Mouse (Mus musculus): Measurements from ENCODE around the gene Rere. TPM values are rescaled to one million over a fixed set of nuclear protein-coding genes. Genes with fewer than 3 reads are reported as not detected.
"Not testable (repeated sequence)": the region's sequence is repeated elsewhere in the genome, so short reads cannot be mapped to it uniquely, and the experiment has no call there.

Gene Rere
- total RNA-seq, 1 experiment from 2014 or later = 50.0 TPM

DNA sequence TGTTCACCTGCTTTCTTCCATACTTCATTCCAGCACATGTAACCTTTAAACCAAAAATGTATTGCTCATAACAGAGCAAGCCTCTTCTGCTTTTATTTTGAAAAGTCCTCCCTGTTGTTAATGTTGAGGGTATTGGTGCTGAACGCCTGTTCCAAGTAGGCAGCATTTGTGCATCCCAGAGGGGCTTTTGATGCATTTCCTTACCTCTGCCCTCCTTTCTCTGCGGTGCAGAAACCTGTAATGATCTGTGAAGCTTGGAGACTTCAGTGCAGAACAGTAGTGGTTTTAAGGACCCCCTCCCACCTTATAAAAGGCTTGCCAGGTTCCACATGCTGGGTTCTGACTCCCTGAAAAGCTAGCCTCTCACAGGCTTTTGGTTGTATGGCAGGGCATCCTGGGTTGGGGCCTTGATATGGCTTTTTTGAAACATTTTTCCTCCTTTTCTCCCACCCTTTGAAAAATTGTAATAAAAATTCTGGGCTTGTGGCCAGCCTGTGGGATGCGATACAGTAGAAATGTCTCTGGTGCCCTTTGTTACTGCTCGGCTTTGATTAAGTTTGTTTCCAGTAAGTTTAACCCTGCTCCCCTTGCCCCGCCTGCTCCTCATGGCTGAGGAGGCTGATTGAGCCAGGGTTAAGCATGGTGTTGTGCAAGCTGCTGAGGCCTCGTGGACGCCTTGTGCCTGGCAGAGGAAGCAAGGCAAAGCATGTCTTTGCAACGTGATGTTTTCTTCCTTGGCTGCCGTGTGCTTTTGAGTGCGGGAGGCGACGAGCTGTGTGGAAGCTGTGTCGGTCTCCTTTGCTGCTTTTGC lies 301.7 kb downstream of the Rere start:
- ATAC-seq (replicated peaks in 1 of 2; ENCODE audit: insufficient read depth in 1 of 2, low FRiP score in 2 of 2, low TSS enrichment in 1 of 2, low read depth in 1 of 2, poor library complexity in 2 of 2, severe bottlenecking in 2 of 2) = peak; percentile 63 to 85

DNA sequence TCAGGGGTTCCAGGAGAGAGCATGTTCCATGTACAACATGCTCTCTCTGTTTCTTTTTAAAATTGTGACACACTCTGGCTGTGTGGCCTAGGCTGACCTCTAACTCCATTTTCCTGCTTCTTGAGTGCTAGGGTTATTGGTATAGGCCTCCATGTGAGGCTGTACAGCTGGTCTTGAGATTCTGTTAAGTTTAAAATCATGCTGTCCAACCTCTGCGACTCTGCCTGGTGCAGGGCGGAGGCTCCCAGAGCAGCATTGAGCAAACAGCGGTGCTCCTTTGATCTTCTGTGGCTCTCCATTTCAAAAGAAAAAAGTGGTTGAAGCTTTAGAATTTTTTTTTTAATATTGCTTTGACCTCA lies 302.3 kb downstream of the Rere start:
- ATAC-seq (replicated peaks in 1 of 2; ENCODE audit: insufficient read depth in 1 of 2, low FRiP score in 2 of 2, low TSS enrichment in 1 of 2, low read depth in 1 of 2, poor library complexity in 2 of 2, severe bottlenecking in 2 of 2) = peak in 1 of 2 experiments; percentile 30; a peak in 1 of 4 replicates

DNA sequence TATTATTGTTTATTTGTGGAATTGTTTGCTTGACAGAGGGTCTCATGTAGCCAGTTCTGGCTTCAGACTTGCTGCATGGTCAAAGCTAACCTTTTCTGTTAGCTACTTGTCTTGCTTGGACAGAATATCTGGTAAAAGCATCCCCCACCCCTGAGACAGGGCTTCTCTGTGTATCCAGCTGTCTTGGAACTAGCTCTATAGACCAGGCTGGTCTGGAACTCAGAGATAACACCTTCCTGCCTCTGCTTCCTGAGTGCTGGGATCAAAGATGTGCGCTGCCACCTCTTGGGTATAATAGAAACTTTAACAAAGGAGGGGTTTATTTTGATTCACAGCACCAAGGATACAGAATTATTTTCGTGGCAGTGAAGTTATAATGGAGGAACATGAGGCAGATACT lies 304.4 kb downstream of the Rere start:
- no peak for ATAC-seq (replicated peaks in 1 of 2; ENCODE audit: insufficient read depth in 1 of 2, low FRiP score in 2 of 2, low TSS enrichment in 1 of 2, low read depth in 1 of 2, poor library complexity in 2 of 2, severe bottlenecking in 2 of 2)

DNA sequence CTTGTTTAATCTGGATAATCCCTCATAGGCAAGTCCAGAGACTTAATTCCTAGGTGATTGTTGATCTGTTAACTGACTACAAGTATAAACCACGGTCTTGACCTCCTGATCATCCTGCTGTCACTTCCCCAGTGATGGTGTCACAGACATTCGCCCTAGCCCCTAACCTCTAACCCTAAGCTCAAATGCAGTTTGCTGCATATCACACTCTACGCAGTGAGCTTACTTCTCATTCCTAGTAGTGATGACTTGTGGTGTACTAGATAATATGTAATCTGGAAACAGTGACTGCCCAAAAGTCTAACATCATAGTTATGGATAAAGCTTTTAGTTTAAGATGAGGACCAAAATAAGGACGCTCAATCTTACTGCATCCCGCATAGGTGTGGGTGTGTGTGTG lies 304.8 kb downstream of the Rere start:
- ATAC-seq (replicated peaks in 1 of 2; ENCODE audit: insufficient read depth in 1 of 2, low FRiP score in 2 of 2, low TSS enrichment in 1 of 2, low read depth in 1 of 2, poor library complexity in 2 of 2, severe bottlenecking in 2 of 2) = no peak

DNA sequence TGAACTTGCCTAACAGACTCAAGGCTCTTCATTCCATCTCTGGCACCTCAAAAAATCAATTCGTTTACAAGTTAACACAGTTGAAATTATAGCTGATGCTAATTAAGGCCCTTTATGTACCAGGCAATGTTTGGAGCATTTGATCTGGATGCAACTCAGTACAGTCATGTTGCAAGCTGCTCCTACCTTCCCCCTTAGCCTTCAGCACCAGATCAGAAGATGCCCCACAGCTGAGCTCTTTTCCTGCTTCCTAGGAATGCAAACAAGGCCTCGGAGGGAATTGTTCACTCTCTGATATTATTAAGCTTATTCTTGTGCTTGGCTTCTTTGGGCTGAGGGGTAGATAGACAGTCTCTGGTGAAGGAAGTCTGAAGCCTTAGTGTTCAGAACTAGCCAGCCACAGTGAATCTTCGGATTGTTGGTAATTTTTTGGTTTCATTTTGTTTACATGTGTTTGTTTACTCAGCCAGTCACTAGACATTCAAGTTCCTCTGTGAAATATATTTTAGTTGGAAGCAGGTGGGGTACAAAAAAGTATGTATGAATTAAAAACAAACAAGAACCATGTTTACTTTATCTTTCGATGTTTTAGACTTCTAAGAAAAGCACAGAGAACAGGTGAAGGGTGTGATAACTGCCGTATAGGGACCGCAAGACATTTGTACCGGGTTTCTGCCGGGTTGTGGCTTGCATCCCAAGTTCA lies 306.3 kb downstream of the Rere start:
- ATAC-seq (replicated peaks in 1 of 2; ENCODE audit: insufficient read depth in 1 of 2, low FRiP score in 2 of 2, low TSS enrichment in 1 of 2, low read depth in 1 of 2, poor library complexity in 2 of 2, severe bottlenecking in 2 of 2) = no peak

DNA sequence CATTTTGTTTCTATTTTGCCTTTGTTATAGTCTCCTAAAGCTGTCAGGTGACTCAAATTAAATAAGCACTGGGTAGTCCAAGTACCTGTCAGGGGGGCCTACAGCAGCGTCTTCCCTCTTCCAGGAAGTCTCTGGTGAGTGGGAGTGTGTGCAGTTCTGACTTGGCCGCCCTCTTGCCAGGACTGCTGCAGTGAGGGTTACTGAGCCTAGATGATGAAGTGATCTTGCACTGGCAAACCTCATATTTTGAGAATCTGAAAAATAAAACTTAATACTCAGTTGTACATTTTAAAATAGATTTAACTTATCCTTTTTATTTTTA lies 306.8 kb downstream of the Rere start:
- no peak for ATAC-seq (replicated peaks in 1 of 2; ENCODE audit: insufficient read depth in 1 of 2, low FRiP score in 2 of 2, low TSS enrichment in 1 of 2, low read depth in 1 of 2, poor library complexity in 2 of 2, severe bottlenecking in 2 of 2)

DNA sequence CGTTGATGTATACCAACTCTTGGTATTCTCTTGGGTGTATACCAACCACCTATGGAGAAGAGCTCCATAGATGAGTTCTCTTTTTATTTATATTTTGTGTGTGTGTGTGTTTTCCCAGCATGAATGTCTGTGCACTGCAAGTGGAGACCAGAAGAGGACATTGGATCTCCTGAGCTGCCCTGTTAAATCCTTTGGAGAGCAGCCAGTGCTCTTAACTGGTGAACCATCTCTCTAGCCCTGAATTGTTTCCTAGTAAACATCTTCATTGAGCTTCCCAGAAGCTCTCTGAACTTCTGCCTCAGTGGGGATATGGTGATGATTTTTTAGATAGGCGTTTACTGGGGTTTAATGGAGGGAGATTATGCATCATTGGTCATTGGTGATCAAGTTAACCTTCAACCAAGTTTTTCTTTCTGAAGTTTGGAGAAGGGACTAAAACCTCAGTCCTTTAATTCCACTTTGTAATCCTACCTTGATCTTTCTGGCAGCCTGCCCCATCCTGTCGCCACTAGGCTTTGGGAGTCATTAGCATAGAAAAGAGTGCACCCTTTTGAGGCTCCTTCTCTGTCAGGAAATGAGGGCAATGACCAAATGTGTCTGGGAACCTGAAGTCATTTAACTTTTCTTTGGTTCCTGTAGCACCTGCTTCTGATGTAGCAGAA lies 309.3 kb downstream of the Rere start:
- no peak for ATAC-seq (replicated peaks in 1 of 2; ENCODE audit: insufficient read depth in 1 of 2, low FRiP score in 2 of 2, low TSS enrichment in 1 of 2, low read depth in 1 of 2, poor library complexity in 2 of 2, severe bottlenecking in 2 of 2)

DNA sequence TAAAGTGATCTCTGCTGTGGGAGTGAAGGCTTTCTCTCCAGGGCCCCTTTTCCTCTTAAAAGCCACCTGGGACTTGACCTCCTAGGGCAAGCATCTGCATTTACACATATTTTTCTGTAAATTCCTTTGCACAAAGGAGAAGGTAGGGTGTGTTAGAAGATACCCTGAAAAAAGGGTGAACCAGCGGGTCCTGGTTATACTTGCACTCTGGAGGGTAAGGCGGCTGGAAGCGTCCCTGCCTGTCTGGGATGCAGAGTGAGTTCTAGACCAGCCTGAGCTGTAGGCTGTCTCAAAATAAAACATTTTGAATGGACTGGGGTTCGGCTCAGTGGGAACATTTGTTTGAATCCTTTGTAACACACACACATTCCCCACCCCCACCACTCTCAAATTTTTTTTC lies 310.2 kb downstream of the Rere start:
- no peak for ATAC-seq (replicated peaks in 1 of 2; ENCODE audit: insufficient read depth in 1 of 2, low FRiP score in 2 of 2, low TSS enrichment in 1 of 2, low read depth in 1 of 2, poor library complexity in 2 of 2, severe bottlenecking in 2 of 2)

DNA sequence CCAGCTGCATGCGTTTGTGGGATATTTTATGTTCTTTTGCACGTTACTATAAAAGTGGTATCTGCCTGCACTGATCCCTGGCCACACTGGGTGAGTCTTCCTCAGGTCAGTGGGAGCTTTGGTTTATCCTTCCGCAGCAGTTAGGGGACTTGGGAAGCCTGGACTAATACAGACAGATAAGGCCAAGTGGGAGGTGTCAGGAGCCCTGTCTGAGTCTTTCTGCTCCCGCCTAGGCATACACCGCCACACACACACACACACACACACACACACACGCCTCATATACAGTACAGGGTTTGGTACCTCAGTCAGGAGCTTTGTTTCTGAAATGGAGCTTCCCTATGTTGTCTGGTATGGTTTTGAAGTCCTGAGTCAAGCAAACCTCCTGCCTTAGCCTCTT lies 310.6 kb downstream of the Rere start:
- ATAC-seq (replicated peaks in 1 of 2; ENCODE audit: insufficient read depth in 1 of 2, low FRiP score in 2 of 2, low TSS enrichment in 1 of 2, low read depth in 1 of 2, poor library complexity in 2 of 2, severe bottlenecking in 2 of 2) = no peak

DNA sequence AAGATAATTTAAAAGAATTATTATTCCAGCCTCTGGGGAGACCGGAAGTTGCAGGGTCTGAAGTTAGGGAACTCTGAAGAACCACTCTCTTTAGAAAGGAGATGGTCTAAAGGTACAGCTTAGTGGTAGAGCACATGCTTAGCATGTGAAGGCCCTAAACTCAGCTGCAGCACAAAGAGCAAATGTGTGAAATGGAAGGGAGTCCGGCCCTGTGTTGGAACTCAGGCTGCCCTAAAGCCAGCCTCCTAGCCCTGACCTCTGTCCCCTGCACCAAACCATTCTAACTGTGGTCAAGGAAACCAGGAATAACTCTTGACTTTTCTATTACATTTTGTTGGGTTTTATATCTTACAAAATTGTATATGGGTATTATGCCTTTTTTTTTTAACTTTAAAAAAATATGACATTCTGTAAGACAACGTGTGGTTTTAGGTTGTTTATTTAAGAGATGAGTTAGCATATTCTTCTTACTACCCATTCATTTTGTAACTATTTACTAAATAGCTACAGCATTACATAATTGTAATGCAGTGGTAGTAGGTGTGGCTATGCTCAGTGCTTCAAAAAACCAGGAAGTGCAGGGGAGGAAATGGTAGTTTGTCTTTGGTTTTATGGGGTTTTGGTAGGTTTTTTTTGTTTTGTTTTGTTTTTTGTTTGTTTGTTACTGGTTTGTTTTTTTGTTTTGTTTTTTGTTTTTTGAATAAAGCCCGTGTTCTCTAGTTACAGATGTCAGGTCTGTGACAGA lies 312.2 kb downstream of the Rere start:
- peak in 1 of 2 experiments; percentile 71; a peak in 1 of 4 replicates for ATAC-seq (replicated peaks in 1 of 2; ENCODE audit: insufficient read depth in 1 of 2, low FRiP score in 2 of 2, low TSS enrichment in 1 of 2, low read depth in 1 of 2, poor library complexity in 2 of 2, severe bottlenecking in 2 of 2)

DNA sequence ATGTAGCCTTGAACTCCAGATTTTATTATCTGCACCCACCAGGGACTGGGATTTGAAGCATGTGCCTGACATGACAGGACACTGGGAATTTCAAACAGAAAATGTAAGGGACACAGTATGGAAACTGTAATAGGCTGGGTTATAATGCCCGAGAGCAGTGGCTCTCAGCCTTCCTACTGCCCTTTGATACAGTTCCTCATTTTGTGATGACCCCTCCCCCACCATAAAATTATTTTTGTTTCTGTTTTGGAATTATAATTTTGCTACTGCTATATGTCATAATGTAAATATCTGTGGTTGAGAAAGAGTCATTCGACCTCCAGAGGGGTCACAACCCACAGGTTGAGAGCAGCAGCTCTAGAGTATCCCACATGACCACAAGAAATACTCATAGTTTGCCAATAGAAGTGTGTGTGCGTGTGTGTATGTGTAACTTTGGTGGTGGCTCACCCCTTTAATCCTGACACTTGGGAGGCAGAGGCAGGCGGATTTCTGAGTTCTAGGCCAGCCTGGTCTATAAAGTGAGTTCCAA lies 312.9 kb downstream of the Rere start:
- peak; percentile 23 to 25; a peak in 2 of 4 replicates for ATAC-seq (replicated peaks in 1 of 2; ENCODE audit: insufficient read depth in 1 of 2, low FRiP score in 2 of 2, low TSS enrichment in 1 of 2, low read depth in 1 of 2, poor library complexity in 2 of 2, severe bottlenecking in 2 of 2)

DNA sequence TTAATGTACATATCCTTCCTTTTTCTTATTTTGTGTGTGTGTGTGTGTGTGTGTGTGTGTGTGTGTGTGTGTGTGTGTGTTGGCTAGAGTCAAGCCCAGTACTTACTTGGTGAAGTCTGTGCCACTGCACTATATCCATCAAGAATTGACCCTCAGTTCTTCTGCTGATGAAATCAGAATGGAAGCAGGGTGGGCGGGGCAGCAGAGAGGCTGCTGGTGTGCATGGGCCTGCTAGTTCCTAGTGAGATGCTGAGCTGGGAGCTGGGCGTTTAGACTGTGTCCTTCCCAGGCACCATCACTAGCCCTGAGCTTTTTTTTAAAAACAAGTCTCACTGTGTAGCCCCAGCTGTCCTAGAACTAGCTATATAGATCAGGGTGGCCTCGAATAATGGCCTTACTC lies 313.6 kb downstream of the Rere start:
- ATAC-seq (replicated peaks in 1 of 2; ENCODE audit: insufficient read depth in 1 of 2, low FRiP score in 2 of 2, low TSS enrichment in 1 of 2, low read depth in 1 of 2, poor library complexity in 2 of 2, severe bottlenecking in 2 of 2) = no peak

DNA sequence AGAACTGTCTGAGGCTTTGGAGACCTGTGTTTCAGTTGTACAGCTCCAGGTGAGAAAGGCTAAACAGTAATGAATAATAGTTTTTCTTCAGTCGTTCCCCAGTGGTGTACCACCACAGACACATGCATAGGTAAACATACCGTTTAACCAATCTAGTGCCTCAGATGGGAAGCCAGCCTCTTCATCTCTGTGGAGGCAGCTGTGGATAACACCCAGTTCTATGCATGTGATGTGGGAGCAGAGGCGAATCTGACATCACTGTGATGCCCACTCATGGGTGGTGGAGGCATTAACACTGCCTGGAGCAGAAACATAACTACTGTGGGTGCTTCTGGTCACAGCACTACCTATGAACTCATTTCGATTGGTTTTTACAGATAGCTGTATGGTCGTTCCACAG lies 314.5 kb downstream of the Rere start:
- ATAC-seq (replicated peaks in 1 of 2; ENCODE audit: insufficient read depth in 1 of 2, low FRiP score in 2 of 2, low TSS enrichment in 1 of 2, low read depth in 1 of 2, poor library complexity in 2 of 2, severe bottlenecking in 2 of 2) = no peak

DNA sequence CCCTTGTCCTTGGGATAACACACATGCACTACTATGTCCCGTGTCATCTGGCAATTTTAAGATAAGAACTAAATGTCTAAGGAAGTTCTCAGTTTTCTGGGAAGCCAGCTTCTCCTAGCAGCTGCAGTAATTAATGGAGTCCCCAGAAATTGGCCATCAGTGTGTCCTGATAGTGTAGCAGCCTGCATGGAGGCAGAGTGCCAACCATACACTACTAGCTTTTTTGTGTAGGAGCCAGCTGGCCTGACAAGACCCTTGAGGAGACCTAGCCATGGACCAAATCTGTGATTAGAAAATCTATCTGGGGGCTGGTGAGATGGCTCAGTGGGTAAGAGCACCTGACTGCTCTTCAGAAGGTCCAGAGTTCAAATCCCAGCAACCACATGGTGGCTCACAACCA lies 317.2 kb downstream of the Rere start:
- ATAC-seq (replicated peaks in 1 of 2; ENCODE audit: insufficient read depth in 1 of 2, low FRiP score in 2 of 2, low TSS enrichment in 1 of 2, low read depth in 1 of 2, poor library complexity in 2 of 2, severe bottlenecking in 2 of 2) = no peak

DNA sequence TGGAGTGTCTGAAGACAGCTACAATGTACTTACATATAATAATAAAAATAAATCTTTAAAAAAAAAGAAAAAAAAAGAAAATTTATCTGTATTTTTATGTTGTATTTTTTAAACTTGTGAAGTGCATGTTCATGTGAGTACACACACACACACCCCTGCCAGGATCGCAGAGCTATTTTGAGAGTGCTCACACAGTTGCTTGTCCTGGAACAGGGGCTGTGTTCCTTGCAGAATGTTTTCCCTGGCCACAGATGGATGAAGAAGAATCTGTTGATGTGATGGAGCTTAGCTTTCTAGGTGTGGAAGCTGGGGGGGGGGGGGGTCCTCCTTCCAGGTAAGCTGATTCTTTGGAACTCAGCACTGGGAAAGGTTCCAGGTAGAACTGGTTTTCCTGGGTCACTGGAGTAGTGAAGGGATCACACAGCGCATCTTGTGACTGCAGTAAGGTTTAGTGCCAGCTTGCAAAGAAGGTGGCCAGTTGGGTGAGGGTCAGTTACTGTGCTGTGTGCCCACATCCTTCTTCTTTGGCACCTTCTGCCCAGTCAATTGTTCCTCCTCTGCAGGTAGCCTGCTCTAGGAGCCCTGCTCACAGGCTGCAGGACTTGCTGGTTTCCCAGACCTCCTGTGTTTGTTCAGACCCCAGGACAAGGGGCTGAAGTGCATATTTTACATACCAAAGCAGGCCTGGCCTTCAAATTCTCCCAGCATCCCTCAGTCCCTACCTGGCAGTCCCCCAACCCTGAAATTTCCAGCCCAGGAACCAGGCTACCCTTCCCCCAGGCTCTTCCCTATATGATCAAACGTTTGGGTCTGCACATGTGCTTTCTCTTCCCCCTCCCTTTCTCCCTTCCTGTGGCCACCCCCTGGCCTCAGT lies 317.9 kb downstream of the Rere start:
- no peak for ATAC-seq (replicated peaks in 1 of 2; ENCODE audit: insufficient read depth in 1 of 2, low FRiP score in 2 of 2, low TSS enrichment in 1 of 2, low read depth in 1 of 2, poor library complexity in 2 of 2, severe bottlenecking in 2 of 2)

DNA sequence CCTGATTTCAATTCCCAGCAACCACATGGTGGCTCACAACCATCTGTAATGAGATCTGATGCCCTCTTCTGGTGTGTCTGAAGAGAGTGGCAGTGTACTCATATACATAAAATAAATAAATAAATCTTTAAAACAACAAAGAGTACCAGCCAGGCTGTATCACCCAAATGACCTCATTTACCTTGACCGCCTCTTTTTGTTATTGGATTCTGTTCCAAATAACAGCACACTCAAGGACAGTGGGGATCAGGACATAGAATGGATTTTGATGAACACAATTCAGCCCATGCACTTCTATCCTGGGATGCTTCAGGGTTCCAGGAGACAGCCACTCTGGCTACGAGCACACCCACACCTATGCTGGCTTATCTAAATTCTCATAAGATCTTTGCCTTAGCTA lies 319.1 kb downstream of the Rere start:
- ATAC-seq (replicated peaks in 1 of 2; ENCODE audit: insufficient read depth in 1 of 2, low FRiP score in 2 of 2, low TSS enrichment in 1 of 2, low read depth in 1 of 2, poor library complexity in 2 of 2, severe bottlenecking in 2 of 2) = not testable (repeated sequence)

DNA sequence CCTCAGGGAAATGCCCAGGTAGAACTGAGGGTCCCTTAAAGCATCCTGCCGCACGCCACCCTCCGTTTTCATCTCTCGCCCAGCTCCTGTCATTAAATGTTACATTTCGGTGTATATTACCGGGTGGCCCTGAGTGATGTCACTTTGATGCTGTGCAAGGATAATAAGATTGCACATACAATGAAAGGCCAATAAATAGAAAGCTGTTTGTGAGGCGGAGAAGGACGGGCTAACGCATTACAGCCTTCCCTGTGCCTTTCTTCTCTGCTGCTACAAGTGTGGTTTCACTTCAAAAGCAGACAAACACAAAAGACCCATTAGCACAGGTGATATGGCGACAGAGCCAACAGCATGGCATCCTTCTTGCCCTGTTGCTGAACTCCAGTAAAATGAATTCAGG lies 320.0 kb downstream of the Rere start:
- no peak for ATAC-seq (replicated peaks in 1 of 2; ENCODE audit: insufficient read depth in 1 of 2, low FRiP score in 2 of 2, low TSS enrichment in 1 of 2, low read depth in 1 of 2, poor library complexity in 2 of 2, severe bottlenecking in 2 of 2)

All from hematopoietic stem cell, adult 5-6 weeks (primary cell).